Mouse (Mus musculus) stomach, postnatal 0 days (tissue): ENCODE data around the gene Gm10198. TPM values are rescaled to one million over a fixed set of nuclear protein-coding genes. Genes with fewer than 3 reads are reported as not detected.

ENCODE experiments used
- ATAC-seq: fragments of 200-750 bp; cut with Nextera tagmentation; 2 replicates; pipeline ENCODE4 v1.8.0; 2017; ENCODE audit not compliant: low FRiP score, low TSS enrichment
- DNase-seq: peaks from one replicate; pipeline ENCODE4 v3.0.0-alpha.2; 2016; ENCODE audit warnings: low spot score
- H3K27ac ChIP-seq: fragments of 300-500 bp; sonication (generic); replicated peaks from 2 replicates; pipeline ENCODE4 v1.5.1; 2014; ENCODE audit warnings: mild to moderate bottlenecking, control low read depth
- H3K27me3 ChIP-seq: fragments of 300-500 bp; sonication (generic); 2 replicates; pipeline ENCODE4 v1.6.1; 2014; ENCODE audit warnings: low read length; ENCODE audit not compliant: control insufficient read depth, insufficient read depth
- H3K36me3 ChIP-seq: fragments of 300-500 bp; sonication (generic); 2 replicates; pipeline ENCODE4 v1.6.1; 2014; ENCODE audit warnings: low read length, mixed read lengths; ENCODE audit not compliant: control insufficient read depth, insufficient read depth
- H3K4me1 ChIP-seq: fragments of 300-500 bp; sonication (generic); replicated peaks from 2 replicates; pipeline ENCODE4 v1.6.1; 2014; ENCODE audit warnings: antibody characterized with exemption; ENCODE audit not compliant: control insufficient read depth, insufficient read depth
- H3K4me2 ChIP-seq: fragments of 300-500 bp; sonication (generic); replicated peaks from 2 replicates; pipeline ENCODE4 v1.6.1; 2014; ENCODE audit warnings: low read depth, mild to moderate bottlenecking, control low read depth, moderate library complexity
- H3K4me3 ChIP-seq: fragments of 300-500 bp; sonication (generic); 2 replicates; pipeline ENCODE4 v1.5.1; 2014; ENCODE audit warnings: low read depth, low read length, control low read depth
- H3K9ac ChIP-seq: fragments of 300-500 bp; sonication (generic); 2 replicates; pipeline ENCODE4 v1.6.1; 2014; ENCODE audit warnings: mild to moderate bottlenecking, low read length, control low read depth, mixed read lengths
- H3K9me3 ChIP-seq: fragments of 300-500 bp; sonication (generic); 2 replicates; pipeline ENCODE4 v1.6.1; 2016; ENCODE audit warnings: low read length; ENCODE audit not compliant: control insufficient read depth
- CTCF ChIP-seq: IDR thresholded peaks from 2 replicates; pipeline ENCODE4 v1.5.1; 2016; ENCODE audit warnings: antibody characterized with exemption, low read depth, mild to moderate bottlenecking, moderate library complexity
- EP300 ChIP-seq: optimal IDR thresholded peaks from 2 replicates; pipeline ENCODE3; 2016; ENCODE audit warnings: antibody characterized with exemption
- WGBS: fragments of 180-500 bp; shearing (Covaris S2); extraction: QIAGEN DNeasy Blood & Tissue Kit; methylation state at CpG from one replicate; pipeline ENCODE4 v1.1.7; 2014; 5-methylcytosine and 5-hydroxymethylcytosine counted together
- polyA plus RNA-seq: library from polyadenylated mRNA; unstranded; fragments of >200 nt; fragmentation: Nextera tagmentation; extraction: Ambion mirVana; gene quantifications from 2 replicates; pipeline ENCODE4 v1.2.1, GENCODE M21; 2015

Gm10198 gene
- polyA plus RNA-seq, 1 experiment from 2014 or later, result not detected

DNA sequence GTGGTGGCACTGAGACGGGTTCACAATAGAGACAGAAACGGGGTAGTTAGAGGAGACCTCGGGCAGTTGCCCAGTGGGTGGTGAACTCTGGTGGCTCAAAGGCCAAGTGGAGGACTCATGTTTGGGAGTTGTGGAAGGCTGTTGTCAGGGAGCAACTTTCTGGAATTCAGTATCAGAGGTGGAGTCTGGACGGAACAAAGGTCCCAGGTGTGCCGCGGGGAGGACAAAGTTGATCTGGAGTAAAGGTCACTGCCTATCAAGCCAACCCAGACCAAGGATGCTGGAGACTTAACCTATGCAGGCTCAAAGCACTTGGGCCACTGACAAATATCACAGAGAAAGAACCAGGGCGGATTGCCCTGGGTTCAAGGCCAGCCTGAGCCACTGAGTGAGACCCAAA is 5.5 kb downstream of the Gm10198 start:
- no peak overlapping the region for H3K4me3 ChIP-seq
- DNase-seq, result peak; percentile 70
- peak overlapping the region; percentile 61; the same call in 1 of the 2 replicates for H3K27ac ChIP-seq
- H3K4me2 ChIP-seq, result no peak overlapping the region
- H3K4me1 ChIP-seq, result no peaks in the 10 kb centered on the region
- TF ChIP-seq EP300 (no peak), CTCF (no peak)
- H3K36me3 ChIP-seq, result no peaks in the 10 kb centered on the region
- H3K9me3 ChIP-seq, result no peaks in the 10 kb centered on the region
- H3K27me3 ChIP-seq, result no peaks in the 10 kb centered on the region
- 83% methylated on average over 7 of the region's 7 CpGs for WGBS
- ATAC-seq, result peak; percentile 88
- H3K9ac ChIP-seq, result no peak overlapping the region

GRCm38 (mm10) chr13:111601383-111601782 is 8.8 kb downstream of the Gm10198 start:
- H3K4me1 ChIP-seq, result no peaks in the 10 kb centered on the region
- H3K9ac ChIP-seq, result no peak overlapping the region
- TF ChIP-seq CTCF (no peak), EP300 (no peak)
- no peaks in the 10 kb centered on the region for H3K9me3 ChIP-seq
- peak overlapping the region; percentile 20; the same call in 1 of the 2 replicates for H3K27ac ChIP-seq
- no peak overlapping the region for H3K4me2 ChIP-seq
- no peaks in the 10 kb centered on the region for H3K27me3 ChIP-seq
- no peak overlapping the region for H3K4me3 ChIP-seq
- DNase-seq (peak; percentile 53), ATAC-seq (peak; percentile 91)
- H3K36me3 ChIP-seq, result no peaks in the 10 kb centered on the region
- WGBS, result 43% methylated on average over 4 of the region's 4 CpGs

DNA sequence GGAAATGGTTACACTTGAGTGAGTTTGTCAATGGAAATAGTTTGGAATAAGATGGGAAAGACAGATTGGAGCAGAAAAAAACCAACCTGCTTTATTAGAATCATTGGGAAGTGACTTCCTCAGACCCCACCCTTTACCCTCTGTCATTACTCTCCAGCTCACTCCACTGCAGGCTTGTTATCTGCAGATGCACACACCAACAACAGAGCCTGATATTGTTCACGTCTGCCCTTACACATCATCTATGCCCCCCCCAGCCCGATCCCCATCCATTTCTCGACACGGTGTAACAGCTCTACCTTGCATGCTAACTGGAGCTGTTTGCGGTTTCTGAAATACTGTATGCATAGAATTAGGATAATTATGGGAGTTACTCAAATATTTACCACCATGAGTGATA is 12.2 kb downstream of the Gm10198 start:
- H3K36me3 ChIP-seq, result no peaks in the 10 kb centered on the region
- 76% methylated on average over 5 of the region's 5 CpGs for WGBS
- no peak overlapping the region for H3K4me3 ChIP-seq
- no peaks in the 10 kb centered on the region for H3K4me1 ChIP-seq
- no peak overlapping the region for H3K9ac ChIP-seq
- no peak for DNase-seq
- TF ChIP-seq CTCF (no peak), EP300 (no peak)
- H3K27ac ChIP-seq, result no peak overlapping the region
- no peaks in the 10 kb centered on the region for H3K27me3 ChIP-seq
- ATAC-seq, result no peak
- no peaks in the 10 kb centered on the region for H3K9me3 ChIP-seq
- no peak overlapping the region for H3K4me2 ChIP-seq

- H3K4me2 ChIP-seq, result no peak overlapping the region
- TF ChIP-seq CTCF (no peak), EP300 (no peak)
- no peaks in the 10 kb centered on the region for H3K4me1 ChIP-seq
- DNase-seq, result no peak
- no peaks in the 10 kb centered on the region for H3K9me3 ChIP-seq
- no peak overlapping the region for H3K27ac ChIP-seq
- no peaks in the 10 kb centered on the region for H3K36me3 ChIP-seq
- peak; percentile 29; the same call in 1 of the 2 replicates for ATAC-seq
- no peak overlapping the region for H3K9ac ChIP-seq
- H3K27me3 ChIP-seq, result no peaks in the 10 kb centered on the region
- no peak overlapping the region for H3K4me3 ChIP-seq
- WGBS, result 68% methylated on average over 13 of the region's 13 CpGs
Observed at GRCm38 (mm10) chr13:111616168-111617125, 23.9 kb downstream of the Gm10198 start.

DNA sequence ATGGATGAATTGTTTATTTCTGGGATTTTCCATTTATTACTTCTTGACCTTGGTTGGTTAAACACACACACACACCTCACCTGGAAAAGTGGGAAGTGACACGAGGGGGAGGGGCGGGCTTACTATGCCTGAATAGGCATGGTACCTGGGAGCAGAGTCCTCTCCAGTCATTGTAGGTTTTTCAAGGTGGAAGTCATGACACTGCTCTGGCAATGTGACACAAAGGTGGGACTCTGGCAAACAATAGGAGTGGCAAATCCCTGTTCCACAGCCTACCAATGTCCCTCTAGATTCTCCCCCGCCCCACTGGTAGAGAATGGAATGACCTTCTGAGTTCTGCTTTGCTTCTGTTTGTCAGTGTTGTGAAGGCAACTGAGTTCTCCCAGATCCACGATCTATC is 27.8 kb downstream of the Gm10198 start:
- peak; percentile 65 for DNase-seq
- H3K9ac ChIP-seq, result no peak overlapping the region
- H3K9me3 ChIP-seq, result no peaks in the 10 kb centered on the region
- no peaks in the 10 kb centered on the region for H3K36me3 ChIP-seq
- H3K4me1 ChIP-seq, result no peaks in the 10 kb centered on the region
- H3K4me2 ChIP-seq, result no peak overlapping the region
- 75% methylated on average over 4 of the region's 4 CpGs for WGBS
- H3K4me3 ChIP-seq, result no peak overlapping the region
- ATAC-seq, result peak; percentile 71
- H3K27me3 ChIP-seq, result no peaks in the 10 kb centered on the region
- no peak overlapping the region for H3K27ac ChIP-seq
- TF ChIP-seq CTCF, result no peak
- TF ChIP-seq EP300, result no peak

- H3K36me3 ChIP-seq, result no peaks in the 10 kb centered on the region
- DNase-seq (peak; percentile 61), ATAC-seq (peak; percentile 89)
- no peak overlapping the region for H3K9ac ChIP-seq
- no peaks in the 10 kb centered on the region for H3K27me3 ChIP-seq
- H3K9me3 ChIP-seq, result no peaks in the 10 kb centered on the region
- TF ChIP-seq EP300 (no peak), CTCF (no peak)
- no peaks in the 10 kb centered on the region for H3K4me1 ChIP-seq
- H3K27ac ChIP-seq, result peak overlapping the region; percentile 53; the same call in 1 of the 2 replicates
- H3K4me3 ChIP-seq, result no peak overlapping the region
- H3K4me2 ChIP-seq, result no peak overlapping the region
- WGBS, result 75% methylated on average over 3 of the region's 3 CpGs
Observed at GRCm38 (mm10) chr13:111622425-111622824, 29.8 kb downstream of the Gm10198 start.
